Mouse (Mus musculus) neural tube, embryonic 13.5 days (tissue): ENCODE results near the gene Top2b. TPM values are rescaled to one million over a fixed set of nuclear protein-coding genes. Genes with fewer than 3 reads are reported as not detected.

Source experiments
- ATAC-seq: fragments of 200-750 bp; cut with Nextera tagmentation; 2 replicates; pipeline ENCODE4 v1.8.0; 2017; ENCODE audit warnings: low read depth, mild to moderate bottlenecking, moderate TSS enrichment, moderate library complexity
- H3K27ac ChIP-seq: fragments of 300-500 bp; sonication (generic); replicated peaks from 2 replicates; pipeline ENCODE4 v1.5.1; 2015; ENCODE audit warnings: moderate library complexity, mild to moderate bottlenecking, inconsistent platforms
- H3K27me3 ChIP-seq: fragments of 300-500 bp; sonication (generic); 2 replicates; pipeline ENCODE4 v1.6.1; 2015; ENCODE audit warnings: mild to moderate bottlenecking, inconsistent platforms
- H3K36me3 ChIP-seq: fragments of 300-500 bp; sonication (generic); 2 replicates; pipeline ENCODE4 v1.6.1; 2015; ENCODE audit warnings: mild to moderate bottlenecking, inconsistent platforms
- H3K4me1 ChIP-seq: fragments of 300-500 bp; sonication (generic); replicated peaks from 2 replicates; pipeline ENCODE4 v1.6.1; 2015; ENCODE audit warnings: inconsistent platforms
- H3K4me2 ChIP-seq: fragments of 300-500 bp; sonication (generic); 2 replicates; pipeline ENCODE4 v1.6.1; 2015; ENCODE audit warnings: inconsistent platforms, mild to moderate bottlenecking, moderate library complexity
- H3K4me3 ChIP-seq: fragments of 300-500 bp; sonication (generic); 2 replicates; pipeline ENCODE4 v1.5.1; 2015; ENCODE audit warnings: mild to moderate bottlenecking, inconsistent platforms
- H3K9ac ChIP-seq: fragments of 300-500 bp; sonication (generic); 2 replicates; pipeline ENCODE4 v1.6.1; 2015; ENCODE audit warnings: moderate library complexity, mild to moderate bottlenecking, inconsistent platforms
- H3K9me3 ChIP-seq: fragments of 300-500 bp; sonication (generic); 2 replicates; pipeline ENCODE4 v1.6.1; 2016; ENCODE audit warnings: inconsistent platforms
- WGBS: fragments of 180-500 bp; shearing (Covaris S2); methylation state at CpG from one replicate; pipeline ENCODE4 v1.1.7; 2015; 5-methylcytosine and 5-hydroxymethylcytosine counted together
- polyA plus RNA-seq: library from polyadenylated mRNA; unstranded; fragments of >200 nt; fragmentation: Nextera tagmentation; extraction: Ambion mirVana; gene quantifications from 2 replicates; pipeline ENCODE4 v1.2.1, GENCODE M21; 2015

The Top2b gene
- 84.7 and 90.6 TPM in 2 replicates for polyA plus RNA-seq

DNA sequence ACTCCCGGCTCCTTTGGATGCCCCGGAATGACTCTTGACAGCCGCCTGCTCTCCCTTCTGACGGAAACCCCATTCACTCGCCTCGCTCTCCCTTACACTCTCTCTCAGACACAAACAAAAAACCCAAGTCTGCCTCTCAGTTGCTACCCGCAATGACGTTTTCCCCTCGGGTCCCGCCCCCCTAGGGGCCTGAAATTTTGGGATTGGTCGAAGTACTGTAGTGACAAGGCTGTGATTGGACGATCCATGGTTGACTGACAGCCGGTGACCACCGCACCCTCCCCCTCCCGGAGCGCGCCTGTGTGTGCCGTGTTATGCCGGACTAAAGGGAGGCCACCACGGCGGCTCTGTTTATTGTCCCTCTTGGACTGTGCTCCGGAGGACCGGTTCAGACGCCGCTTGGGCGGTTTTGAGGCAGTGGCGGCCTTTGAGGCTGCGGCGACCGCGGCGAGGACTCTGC lies at the start of gene Top2b:
Top2b (plus strand) TSS at position 302 of the 460 bp plus-strand sequence.
- H3K27me3 ChIP-seq, result no peaks in the 10 kb centered on the region
- H3K9me3 ChIP-seq, result no peaks in the 10 kb centered on the region
- peak within 1 kb of the TSS; percentile 85 for H3K4me2 ChIP-seq
- ATAC-seq, result peak; percentile 99
- peak within 1 kb of the TSS; percentile 99 for H3K27ac ChIP-seq
- H3K4me1 ChIP-seq, result peaks cover 32% of the 10 kb centered on the region
- H3K36me3 ChIP-seq, result no peaks in the 10 kb centered on the region
- under 1% methylated on average over 32 of the region's 32 CpGs for WGBS
- peak within 1 kb of the TSS; percentile 100 for H3K9ac ChIP-seq
- peak within 1 kb of the TSS; percentile 96 for H3K4me3 ChIP-seq

DNA sequence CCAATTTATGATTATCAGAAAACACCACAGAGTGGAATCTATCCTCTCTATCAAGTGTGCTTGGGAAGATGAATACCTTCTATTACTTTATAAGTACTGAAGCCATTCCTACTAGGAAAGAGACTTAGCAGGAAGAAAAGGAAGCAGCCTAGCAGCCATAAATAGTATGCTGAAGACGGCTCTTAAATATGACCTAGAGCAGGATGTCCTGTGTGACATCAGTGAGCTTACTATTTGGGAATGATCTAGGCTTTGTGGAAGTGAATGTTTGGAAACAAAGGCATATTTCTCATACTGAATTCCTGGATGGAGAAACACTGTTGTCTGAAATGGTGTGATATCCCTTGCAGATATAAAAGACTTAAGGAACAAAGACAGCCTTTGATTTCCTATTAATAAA lies 48.3 kb upstream of the Top2b start:
- Histone ChIP-seq H3K9me3 (no peaks in the 10 kb centered on the region), H3K27ac (no peak overlapping the region), H3K36me3 (no peaks in the 10 kb centered on the region), H3K4me3 (no peak overlapping the region), H3K4me1 (peaks cover 6% of the 10 kb centered on the region; the same call in 1 of the 2 replicates), H3K27me3 (no peaks in the 10 kb centered on the region), H3K4me2 (no peak overlapping the region), H3K9ac (no peak overlapping the region)
- WGBS, result 75% methylated on average over 1 of the region's 1 CpGs
- ATAC-seq, result no peak

DNA sequence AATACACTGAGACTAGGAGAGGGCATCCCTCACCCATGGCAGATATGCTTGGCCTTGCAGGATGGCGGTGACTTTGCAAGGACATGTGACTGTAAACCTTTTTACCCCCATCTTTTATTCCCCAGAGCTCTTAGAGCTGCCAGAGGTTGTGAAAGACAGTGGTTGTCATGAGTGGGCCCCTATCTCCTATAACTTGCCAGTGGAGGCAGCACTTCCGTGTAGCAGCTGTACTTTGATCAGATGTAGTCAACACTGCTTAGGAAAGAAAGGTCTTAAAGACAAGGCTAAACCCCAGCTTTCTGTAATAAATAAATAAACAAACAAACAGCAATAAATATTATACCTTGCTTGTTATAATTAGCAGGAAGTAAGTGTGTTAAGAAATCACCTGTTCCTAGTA lies 45.2 kb upstream of the Top2b start:
- no peak for ATAC-seq
- no peaks in the 10 kb centered on the region for H3K36me3 ChIP-seq
- no peak overlapping the region for H3K27ac ChIP-seq
- no peak overlapping the region for H3K4me3 ChIP-seq
- no peaks in the 10 kb centered on the region for H3K27me3 ChIP-seq
- 86% methylated on average over 2 of the region's 2 CpGs for WGBS
- H3K9me3 ChIP-seq, result no peaks in the 10 kb centered on the region
- no peak overlapping the region for H3K9ac ChIP-seq
- H3K4me2 ChIP-seq, result no peak overlapping the region
- no peaks in the 10 kb centered on the region for H3K4me1 ChIP-seq

DNA sequence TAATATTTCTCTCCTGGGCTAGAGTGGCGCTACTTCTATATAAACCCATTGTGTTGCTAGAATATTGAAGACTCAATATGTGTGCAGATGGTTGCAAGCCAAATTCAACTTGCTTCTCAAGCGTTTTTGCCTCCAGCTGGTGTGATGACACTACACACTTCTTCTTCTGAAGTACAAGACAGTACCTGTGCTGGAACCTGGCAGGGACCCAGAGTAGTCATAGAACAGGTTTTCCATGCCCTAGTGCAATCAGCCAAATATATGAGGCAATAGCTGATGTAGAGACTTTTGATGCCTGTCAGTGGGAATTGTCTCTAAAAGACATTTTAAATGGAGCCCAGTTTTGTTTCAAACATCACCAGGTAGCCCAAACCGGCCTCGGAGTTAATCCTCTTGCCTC lies 40.6 kb upstream of the Top2b start:
- H3K4me3 ChIP-seq, result no peak overlapping the region
- ATAC-seq, result no peak
- no peak overlapping the region for H3K27ac ChIP-seq
- WGBS, result 89% methylated on average over 4 of the region's 4 CpGs
- no peak overlapping the region for H3K9ac ChIP-seq
- H3K4me1 ChIP-seq, result peaks cover 11% of the 10 kb centered on the region; the same call in 1 of the 2 replicates
- no peaks in the 10 kb centered on the region for H3K9me3 ChIP-seq
- no peaks in the 10 kb centered on the region for H3K36me3 ChIP-seq
- H3K27me3 ChIP-seq, result no peaks in the 10 kb centered on the region
- H3K4me2 ChIP-seq, result no peak overlapping the region

DNA sequence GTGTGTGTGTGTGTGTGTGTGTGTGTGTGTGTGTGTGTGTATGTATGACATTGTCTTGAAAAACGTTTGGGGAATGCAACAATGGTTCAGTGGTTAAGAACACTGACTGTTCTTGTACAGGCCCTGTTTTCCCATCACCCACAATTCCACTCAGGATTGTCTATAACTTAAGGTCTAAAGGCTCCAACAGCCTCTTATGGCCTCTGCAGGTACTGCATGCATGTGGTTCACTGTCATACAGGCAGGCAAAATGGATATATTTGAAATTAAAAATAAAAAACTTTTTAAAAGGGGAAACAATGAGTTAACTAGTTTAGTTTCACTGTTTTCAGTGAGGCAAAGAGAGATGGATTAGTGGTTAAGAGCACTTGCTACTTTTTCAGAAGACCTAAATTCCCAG lies 39.8 kb upstream of the Top2b start:
- 45% methylated on average over 1 of the region's 1 CpGs for WGBS
- no peak for ATAC-seq
- Histone ChIP-seq H3K36me3 (no peaks in the 10 kb centered on the region), H3K27ac (no peak overlapping the region), H3K4me1 (peaks cover 11% of the 10 kb centered on the region; the same call in 1 of the 2 replicates), H3K27me3 (no peaks in the 10 kb centered on the region), H3K9me3 (no peaks in the 10 kb centered on the region), H3K4me3 (no peak overlapping the region), H3K9ac (no peak overlapping the region), H3K4me2 (no peak overlapping the region)

DNA sequence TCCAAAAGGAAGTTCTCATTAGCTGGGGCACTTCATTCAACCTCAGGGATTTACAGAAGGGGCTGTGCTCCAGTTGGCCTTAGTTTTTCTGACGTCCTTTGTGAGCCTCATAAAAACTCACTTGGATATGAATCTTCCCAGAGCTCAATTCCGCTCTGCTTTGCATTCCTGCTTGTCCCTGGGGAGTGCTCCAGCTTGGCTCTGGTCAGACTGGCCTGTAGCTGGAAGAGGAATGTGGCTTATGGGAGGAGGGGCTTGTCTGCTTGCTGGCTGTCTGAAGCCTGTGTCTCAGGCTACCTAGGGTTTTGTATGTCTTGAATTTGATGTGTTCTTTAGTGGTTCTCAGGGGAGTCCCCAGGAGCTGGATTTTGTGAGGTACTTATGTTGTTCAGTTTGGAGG lies 36.4 kb upstream of the Top2b start:
- peaks cover 11% of the 10 kb centered on the region; the same call in 1 of the 2 replicates for H3K4me1 ChIP-seq
- no peak overlapping the region for H3K4me3 ChIP-seq
- WGBS, result 11% methylated on average over 2 of the region's 2 CpGs
- H3K4me2 ChIP-seq, result no peak overlapping the region
- ATAC-seq, result 0 out of 2 replicates have a peak, but pooled peaks have one; percentile 61
- no peaks in the 10 kb centered on the region for H3K9me3 ChIP-seq
- H3K27ac ChIP-seq, result no peak overlapping the region
- H3K9ac ChIP-seq, result no peak overlapping the region
- no peaks in the 10 kb centered on the region for H3K36me3 ChIP-seq
- no peaks in the 10 kb centered on the region for H3K27me3 ChIP-seq

DNA sequence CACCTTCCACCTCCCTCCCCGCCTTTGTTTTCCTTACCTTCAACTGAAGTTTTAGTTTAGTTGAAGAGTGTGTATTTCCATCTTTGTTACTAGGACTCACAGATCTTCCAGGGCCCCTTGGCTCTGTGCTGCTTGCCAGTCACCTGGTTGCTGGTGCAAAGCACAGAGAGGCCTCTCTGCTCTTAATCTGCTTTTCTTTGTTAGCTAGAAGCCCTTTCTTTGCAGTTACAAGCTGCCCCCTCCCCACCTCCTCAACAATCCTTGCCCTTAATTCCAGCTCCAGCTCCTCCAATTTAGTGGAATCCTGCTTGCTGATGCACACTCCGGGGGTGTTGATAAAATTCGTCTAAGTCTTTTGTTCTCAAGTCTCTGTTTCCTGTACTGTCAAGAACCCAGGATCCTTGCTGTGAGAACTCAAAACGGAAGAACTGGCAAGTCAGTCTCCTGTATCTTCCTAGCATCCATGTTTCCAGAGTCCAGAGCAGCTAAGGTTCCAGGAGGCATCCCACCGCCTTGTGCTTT lies 36.0 kb upstream of the Top2b start:
- no peaks in the 10 kb centered on the region for H3K27me3 ChIP-seq
- 43% methylated on average over 5 of the region's 5 CpGs for whole genome bisulfite sequencing
- no peak for ATAC-seq
- no peak overlapping the region for H3K4me2 ChIP-seq
- no peak overlapping the region for H3K27ac ChIP-seq
- no peaks in the 10 kb centered on the region for H3K36me3 ChIP-seq
- peaks cover 11% of the 10 kb centered on the region; the same call in 1 of the 2 replicates for H3K4me1 ChIP-seq
- H3K9ac ChIP-seq, result no peak overlapping the region
- H3K9me3 ChIP-seq, result no peaks in the 10 kb centered on the region
- H3K4me3 ChIP-seq, result no peak overlapping the region

DNA sequence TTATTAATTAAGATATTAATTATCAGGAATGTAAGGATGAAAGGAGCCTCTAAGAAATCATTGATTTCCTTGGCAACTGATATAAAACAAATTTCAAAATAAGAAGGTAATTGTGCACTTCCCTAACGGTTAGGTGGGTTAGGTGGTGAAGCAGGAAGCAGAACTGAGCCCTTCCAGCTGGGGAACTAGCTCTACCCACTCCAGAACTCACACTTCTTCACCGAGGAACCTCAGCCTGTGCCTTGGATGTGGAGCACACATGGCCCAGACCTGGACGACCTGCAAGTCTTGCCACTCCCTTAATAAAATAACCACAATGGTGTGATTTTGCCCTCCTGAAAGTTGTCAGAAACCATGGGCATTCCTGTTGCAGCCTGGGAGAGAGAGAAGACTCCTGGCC lies 35.2 kb upstream of the Top2b start:
- H3K27ac ChIP-seq, result no peak overlapping the region
- H3K9ac ChIP-seq, result no peak overlapping the region
- no peak for ATAC-seq
- 86% methylated on average over 3 of the region's 3 CpGs for WGBS
- peaks cover 11% of the 10 kb centered on the region; the same call in 1 of the 2 replicates for H3K4me1 ChIP-seq
- H3K36me3 ChIP-seq, result no peaks in the 10 kb centered on the region
- no peak overlapping the region for H3K4me3 ChIP-seq
- H3K4me2 ChIP-seq, result no peak overlapping the region
- no peaks in the 10 kb centered on the region for H3K27me3 ChIP-seq
- no peaks in the 10 kb centered on the region for H3K9me3 ChIP-seq

DNA sequence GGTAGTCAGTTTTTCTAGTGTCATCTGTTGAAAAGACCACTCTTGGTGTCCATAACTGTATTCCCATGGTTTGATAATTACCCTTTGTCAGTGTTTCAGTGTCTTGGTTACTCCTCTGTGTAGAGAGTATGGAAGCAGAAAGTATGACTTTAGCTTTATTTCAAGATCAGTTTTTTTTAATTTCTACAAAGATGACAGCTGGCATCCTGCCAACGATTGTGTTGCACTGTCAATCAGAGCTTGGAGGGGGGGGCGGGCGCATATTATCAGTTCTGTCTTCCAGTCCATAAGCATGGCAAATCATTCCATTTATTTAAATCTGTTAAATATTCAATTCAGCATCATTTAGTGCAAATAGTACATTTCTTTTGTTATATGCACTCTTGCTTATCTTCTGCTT lies 30.7 kb upstream of the Top2b start:
- Histone ChIP-seq H3K36me3 (no peaks in the 10 kb centered on the region), H3K4me3 (no peak overlapping the region), H3K27ac (no peak overlapping the region), H3K4me2 (no peak overlapping the region), H3K4me1 (0 out of 2 replicates have a peak, but pooled peaks cover 2% of the 10 kb centered on the region), H3K27me3 (no peaks in the 10 kb centered on the region), H3K9me3 (no peaks in the 10 kb centered on the region), H3K9ac (no peak overlapping the region)
- no peak for ATAC-seq
- WGBS, result 91% methylated on average over 3 of the region's 3 CpGs

DNA sequence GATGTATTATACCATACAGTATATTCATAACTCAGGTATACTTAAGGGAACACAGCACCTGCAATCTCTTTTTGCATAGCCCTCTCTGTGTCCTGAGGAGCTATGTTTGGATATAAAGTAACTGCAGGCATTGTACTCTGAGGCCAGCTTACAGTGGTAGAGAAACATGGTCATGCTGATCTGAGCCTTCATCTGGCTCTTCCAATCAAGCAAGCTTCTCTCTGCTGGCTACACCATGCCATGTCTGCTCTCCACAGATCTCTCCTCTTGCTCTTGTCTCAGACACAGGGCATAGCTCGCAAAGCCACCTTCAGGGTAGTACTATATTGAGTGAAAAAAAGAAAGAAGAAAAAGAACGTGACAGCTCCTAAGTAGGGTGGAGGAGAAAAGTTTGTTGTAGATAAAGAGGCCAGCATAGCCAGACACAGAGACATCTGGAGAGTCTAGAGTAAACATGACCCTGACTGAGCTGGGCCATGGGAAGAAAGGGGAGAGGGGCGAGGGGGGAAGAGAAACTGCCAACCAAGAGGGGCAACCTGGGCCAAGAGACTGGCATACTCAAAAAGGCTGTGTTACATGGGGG lies 29.1 kb upstream of the Top2b start:
- H3K4me1 ChIP-seq, result no peaks in the 10 kb centered on the region
- H3K4me3 ChIP-seq, result no peak overlapping the region
- WGBS, result 76% methylated on average over 3 of the region's 3 CpGs
- ATAC-seq, result no peak
- H3K27me3 ChIP-seq, result no peaks in the 10 kb centered on the region
- no peaks in the 10 kb centered on the region for H3K36me3 ChIP-seq
- H3K9ac ChIP-seq, result no peak overlapping the region
- no peak overlapping the region for H3K4me2 ChIP-seq
- H3K9me3 ChIP-seq, result no peaks in the 10 kb centered on the region
- H3K27ac ChIP-seq, result no peak overlapping the region

DNA sequence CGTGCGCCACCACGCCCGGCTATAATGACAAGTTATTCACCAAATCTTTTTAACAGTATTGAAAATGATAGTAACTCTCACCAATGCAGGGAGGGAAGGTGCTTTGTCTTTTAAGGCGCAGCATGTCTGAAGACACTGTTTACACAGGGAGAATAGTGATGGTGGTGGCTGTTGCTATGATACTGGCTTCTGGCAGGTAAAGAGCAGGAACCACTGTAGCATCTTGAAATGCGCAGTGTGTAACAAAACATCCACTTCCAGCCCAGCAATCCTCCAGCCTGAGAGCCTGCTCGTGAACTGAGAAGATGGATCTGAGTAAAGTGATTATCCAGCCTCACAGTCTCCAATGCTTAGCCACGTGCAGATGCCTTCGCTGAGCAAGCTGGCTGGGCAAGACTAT lies 17.5 kb upstream of the Top2b start:
- Histone ChIP-seq H3K9me3 (no peaks in the 10 kb centered on the region), H3K27ac (no peak overlapping the region), H3K4me2 (no peak overlapping the region), H3K9ac (no peak overlapping the region), H3K4me3 (no peak overlapping the region), H3K4me1 (no peaks in the 10 kb centered on the region), H3K27me3 (no peaks in the 10 kb centered on the region), H3K36me3 (no peaks in the 10 kb centered on the region)
- ATAC-seq, result no peak
- WGBS, result 79% methylated on average over 9 of the region's 9 CpGs

DNA sequence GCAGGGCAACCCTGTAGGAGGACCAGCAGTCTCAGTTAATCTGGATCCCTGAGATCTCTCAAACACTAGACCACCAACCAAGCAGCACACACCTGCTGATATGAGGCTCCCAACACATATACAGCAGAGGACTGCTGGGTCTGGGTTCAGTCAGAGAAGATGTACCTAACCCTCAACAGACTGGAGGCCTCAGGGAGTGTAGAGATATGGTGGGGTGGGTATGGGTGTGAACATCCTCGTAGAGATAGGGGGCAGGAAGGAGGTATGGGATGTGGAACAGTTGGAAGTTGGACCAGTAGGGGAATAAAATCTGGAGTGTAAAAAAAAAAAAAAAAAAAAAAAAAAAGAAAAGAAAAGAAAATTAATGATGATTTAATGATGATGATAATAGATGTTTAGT lies 5.3 kb upstream of the Top2b start:
- Histone ChIP-seq H3K4me3 (no peak overlapping the region), H3K9ac (no peak overlapping the region), H3K4me1 (peaks cover 9% of the 10 kb centered on the region), H3K9me3 (no peaks in the 10 kb centered on the region), H3K27me3 (no peaks in the 10 kb centered on the region), H3K36me3 (no peaks in the 10 kb centered on the region), H3K4me2 (no peak overlapping the region), H3K27ac (no peak overlapping the region)
- no peak for ATAC-seq
- WGBS, result 71% methylated on average over 1 of the region's 1 CpGs
